Mouse (Mus musculus): Measurements from ENCODE around the gene Tmem50b. TPM values are rescaled to one million over a fixed set of nuclear protein-coding genes. Genes with fewer than 3 reads are reported as not detected.
"Not testable (repeated sequence)": the region's sequence is repeated elsewhere in the genome, so short reads cannot be mapped to it uniquely, and the experiment has no call there.

Tmem50b gene
- polyA plus RNA-seq, 1 experiment from 2014 or later: 85.6 TPM

DNA sequence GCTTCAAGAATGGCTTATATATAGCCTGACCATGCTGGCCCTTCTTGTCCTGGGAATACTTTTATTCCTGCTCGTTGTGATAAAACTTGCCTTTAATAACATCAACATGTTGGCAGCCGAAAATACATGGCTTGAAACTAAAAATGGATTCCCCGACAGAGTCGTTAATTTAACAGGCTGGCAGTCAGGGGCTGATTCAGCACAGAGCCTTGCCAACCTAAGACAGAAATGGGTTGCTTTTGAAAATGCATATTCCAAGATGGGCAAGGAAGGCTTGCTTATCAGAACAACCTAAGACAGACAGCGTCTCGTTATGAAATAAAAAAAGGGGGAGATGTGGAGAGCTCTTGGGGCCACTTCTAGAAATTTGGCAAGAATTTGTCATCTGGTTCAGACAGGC lies 65.7 kb downstream of the Tmem50b start:
- 68% methylated on average over 6 of the region's 6 CpGs for WGBS
- Histone ChIP-seq H3K4me1 (replicated peaks) (no peaks in the 10 kb centered on the region), H3K9me3 (no peaks in the 10 kb centered on the region), H3K36me3 (no peaks in the 10 kb centered on the region), H3K9ac (no peak overlapping the region), H3K27me3 (no peaks in the 10 kb centered on the region), H3K4me3 (no peak overlapping the region), H3K27ac (replicated peaks) (no peak overlapping the region), H3K4me2 (no peak overlapping the region)
- no peak for ATAC-seq (ENCODE audit: low read depth)

DNA sequence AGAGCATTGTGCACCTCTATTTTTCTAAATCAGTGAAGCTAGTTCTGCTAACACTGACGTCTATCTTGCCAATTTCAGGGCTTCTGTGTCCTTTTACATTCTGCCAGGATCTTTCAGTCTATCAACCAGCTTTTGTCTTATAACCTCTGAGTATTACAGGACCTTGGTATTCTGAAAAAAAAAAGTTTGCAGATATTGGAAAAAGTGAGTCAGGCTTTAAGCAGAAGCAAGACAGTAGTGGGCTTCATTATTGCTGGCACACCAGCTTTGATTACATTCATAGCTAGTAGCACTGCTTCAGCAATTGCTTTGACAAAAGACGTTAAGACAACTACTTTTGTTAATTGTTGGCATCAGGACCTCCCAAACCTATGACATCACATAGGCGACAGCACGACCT lies 66.8 kb downstream of the Tmem50b start:
- ATAC-seq (ENCODE audit: low read depth); H3K36me3 ChIP-seq; H3K4me2 ChIP-seq; H3K27me3 ChIP-seq; H3K27ac ChIP-seq (replicated peaks); H3K9ac ChIP-seq; H3K9me3 ChIP-seq; H3K4me3 ChIP-seq; H3K4me1 ChIP-seq (replicated peaks): not testable (repeated sequence)
- 81% methylated on average over 4 of the region's 4 CpGs for WGBS

DNA sequence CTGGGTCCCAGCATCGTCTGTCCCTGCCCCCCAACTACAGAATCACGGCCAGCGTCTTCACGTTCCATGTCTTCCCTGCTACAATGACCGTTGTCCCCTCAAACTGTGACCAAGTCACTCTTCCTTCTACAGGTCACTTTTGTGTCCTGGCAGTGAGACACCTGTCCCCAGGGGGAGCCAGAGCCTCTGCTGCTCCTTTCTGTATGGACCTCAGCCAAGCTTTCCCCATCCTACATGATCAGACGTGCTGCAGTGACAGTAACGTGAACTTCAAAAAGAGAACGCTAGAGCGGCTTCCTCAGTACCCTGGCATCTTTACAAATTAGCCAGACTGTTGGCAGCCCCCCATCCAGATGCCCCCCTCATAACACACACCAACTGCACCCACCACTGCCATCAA lies 69.0 kb downstream of the Tmem50b start:
- no peak overlapping the region for H3K27ac ChIP-seq (replicated peaks)
- ATAC-seq (ENCODE audit: low read depth): no peak
- no peaks in the 10 kb centered on the region for H3K27me3 ChIP-seq
- 83% methylated on average over 9 of the region's 9 CpGs for WGBS
- no peaks in the 10 kb centered on the region for H3K4me1 ChIP-seq (replicated peaks)
- H3K36me3 ChIP-seq: no peaks in the 10 kb centered on the region
- H3K9me3 ChIP-seq: no peaks in the 10 kb centered on the region
- no peak overlapping the region for H3K4me3 ChIP-seq
- H3K9ac ChIP-seq: no peak overlapping the region
- H3K4me2 ChIP-seq: no peak overlapping the region

DNA sequence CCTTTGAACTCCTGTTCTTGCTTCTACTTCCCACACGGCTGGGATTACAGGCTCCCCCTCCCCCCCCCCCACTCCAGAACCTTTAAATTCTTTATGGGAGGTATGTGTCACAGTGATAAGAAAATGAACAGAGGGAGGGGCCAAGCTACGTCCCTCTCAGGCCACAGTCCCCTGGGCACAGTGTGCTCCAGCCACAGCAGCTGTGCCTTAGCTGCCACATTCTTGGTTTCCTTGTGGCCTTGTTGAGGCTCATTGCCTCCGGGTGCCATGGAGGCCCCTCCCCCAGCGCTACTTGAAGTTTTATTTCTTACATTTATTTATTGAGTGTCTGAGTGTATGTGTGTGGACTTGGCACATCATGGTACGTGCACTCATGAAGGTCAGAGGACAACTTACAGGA lies 70.1 kb downstream of the Tmem50b start:
- WGBS: 70% methylated on average over 5 of the region's 5 CpGs
- Histone ChIP-seq H3K4me3 (no peak overlapping the region), H3K9ac (no peak overlapping the region), H3K27me3 (no peaks in the 10 kb centered on the region), H3K9me3 (no peaks in the 10 kb centered on the region), H3K27ac (replicated peaks) (no peak overlapping the region), H3K4me1 (replicated peaks) (no peaks in the 10 kb centered on the region), H3K36me3 (no peaks in the 10 kb centered on the region), H3K4me2 (no peak overlapping the region)
- ATAC-seq (ENCODE audit: low read depth): no peak

DNA sequence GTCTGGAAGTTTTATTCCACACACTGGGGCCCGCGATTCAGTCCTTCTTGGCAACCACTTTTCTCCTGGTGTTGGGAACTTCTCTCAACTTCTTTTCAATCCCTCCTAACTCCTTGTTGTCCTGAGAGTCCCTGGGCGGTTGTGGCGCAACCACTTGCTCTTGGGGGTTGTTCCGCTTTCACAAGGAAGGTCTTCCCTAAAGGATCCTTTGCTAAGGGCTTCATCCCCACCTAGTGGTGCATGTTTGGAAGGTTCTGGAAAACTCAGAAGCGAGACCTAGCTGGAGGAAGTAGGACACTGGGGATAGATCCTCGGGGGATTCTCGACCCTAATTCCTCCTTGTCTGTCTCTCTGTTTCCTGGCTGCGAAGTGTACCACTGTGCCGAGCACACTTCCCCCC lies 70.5 kb downstream of the Tmem50b start:
- Histone ChIP-seq H3K9me3 (no peaks in the 10 kb centered on the region), H3K27ac (replicated peaks) (no peak overlapping the region), H3K4me1 (replicated peaks) (no peaks in the 10 kb centered on the region), H3K4me3 (no peak overlapping the region), H3K27me3 (no peaks in the 10 kb centered on the region), H3K36me3 (no peaks in the 10 kb centered on the region), H3K4me2 (no peak overlapping the region), H3K9ac (no peak overlapping the region)
- no peak for ATAC-seq (ENCODE audit: low read depth)
- whole genome bisulfite sequencing: 75% methylated on average over 10 of the region's 10 CpGs

DNA sequence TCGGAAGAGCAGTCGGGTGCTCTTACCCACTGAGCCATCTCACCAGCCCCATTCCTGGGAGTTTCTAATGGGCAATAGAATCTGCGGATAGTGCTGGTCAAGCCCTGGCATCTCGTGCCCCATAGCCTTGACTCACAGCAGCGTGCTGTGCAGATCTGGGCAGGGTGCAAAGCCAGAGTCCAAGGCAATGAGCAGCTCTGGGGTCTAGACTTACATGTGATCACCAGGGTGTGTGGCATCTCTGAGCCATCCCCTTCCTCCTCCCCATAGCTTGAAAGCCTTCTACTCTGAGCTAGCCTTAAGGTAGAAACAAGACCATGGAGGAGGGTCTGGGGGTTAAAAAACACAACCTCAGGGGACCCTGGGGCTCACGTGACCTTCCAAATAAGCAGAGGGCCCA lies 71.3 kb downstream of the Tmem50b start:
- no peak for ATAC-seq (ENCODE audit: low read depth)
- Histone ChIP-seq H3K27me3 (no peaks in the 10 kb centered on the region), H3K4me1 (replicated peaks) (no peaks in the 10 kb centered on the region), H3K9me3 (no peaks in the 10 kb centered on the region), H3K4me3 (no peak overlapping the region), H3K4me2 (no peak overlapping the region), H3K9ac (no peak overlapping the region), H3K36me3 (no peaks in the 10 kb centered on the region), H3K27ac (replicated peaks) (no peak overlapping the region)
- 93% methylated on average over 6 of the region's 6 CpGs for WGBS

Small RNAs within 50 kb of the gene (microRNA-seq; reads per million reads assigned to microRNA genes)
- not detected for gene Mir6367

Other genes with a start within 250 kb of the Tmem50b start
- gene Ifnar2, start 225.0 kb downstream of the Tmem50b start, polyA plus RNA-seq (2015; fragmentation: Nextera tagmentation; extraction: Ambion mirVana): 39.9 and 40.6 TPM in 2 replicates
- not detected in 2 replicates for gene Gm21970, start 206.1 kb downstream of the Tmem50b start, polyA plus RNA-seq (2015; fragmentation: Nextera tagmentation; extraction: Ambion mirVana)
- gene Il10rb, start 191.6 kb downstream of the Tmem50b start, polyA plus RNA-seq (2015; fragmentation: Nextera tagmentation; extraction: Ambion mirVana): 11.8 and 13.1 TPM in 2 replicates
- gene Ifnar1, start 112.6 kb downstream of the Tmem50b start, polyA plus RNA-seq (2015; fragmentation: Nextera tagmentation; extraction: Ambion mirVana): 46.5 and 50.4 TPM in 2 replicates
- gene Ifngr2, start 50.7 kb downstream of the Tmem50b start, polyA plus RNA-seq (2015; fragmentation: Nextera tagmentation; extraction: Ambion mirVana): 59.4 and 75.3 TPM in 2 replicates
- gene Dnajc28, start 21.2 kb upstream of the Tmem50b start, polyA plus RNA-seq (2015; fragmentation: Nextera tagmentation; extraction: Ambion mirVana): 6.9 and 7.0 TPM in 2 replicates
- gene Gart, start 49.2 kb upstream of the Tmem50b start, polyA plus RNA-seq (2015; fragmentation: Nextera tagmentation; extraction: Ambion mirVana): 62.1 and 66.1 TPM in 2 replicates
- 125 and 129 TPM in 2 replicates for gene Son, start 49.7 kb upstream of the Tmem50b start, polyA plus RNA-seq (2015; fragmentation: Nextera tagmentation; extraction: Ambion mirVana)
- gene Donson, start 91.0 kb upstream of the Tmem50b start, polyA plus RNA-seq (2015; fragmentation: Nextera tagmentation; extraction: Ambion mirVana): 19.1 and 20.5 TPM in 2 replicates
- gene Cryzl1, start 131.2 kb upstream of the Tmem50b start, polyA plus RNA-seq (2015; fragmentation: Nextera tagmentation; extraction: Ambion mirVana): 91.5 and 93.0 TPM in 2 replicates
- gene Itsn1, start 131.5 kb upstream of the Tmem50b start, polyA plus RNA-seq (2015; fragmentation: Nextera tagmentation; extraction: Ambion mirVana): 60.4 and 62.5 TPM in 2 replicates